Mouse (Mus musculus): ENCODE results near the gene Nup214.
"Not testable (repeated sequence)": the region's sequence is repeated elsewhere in the genome, so short reads cannot be mapped to it uniquely, and the experiment has no call there.

Gene Nup214

GRCm38 (mm10) chr2:31963491-31963890 lies 10.7 kb upstream of the Nup214 start:
- DNase-seq (ENCODE audit: low read depth, low spot score), result no peak

GRCm38 (mm10) chr2:31964191-31964590 lies 10.0 kb upstream of the Nup214 start:
- no peak for DNase-seq (ENCODE audit: low read depth, low spot score)

- DNase-seq (ENCODE audit: low read depth, low spot score), result peak; percentile 60
Measured at GRCm38 (mm10) chr2:31965110-31965509, 9.1 kb upstream of the Nup214 start.

GRCm38 (mm10) chr2:31966801-31967200 lies 7.4 kb upstream of the Nup214 start:
- no peak for DNase-seq (ENCODE audit: low read depth, low spot score)

- DNase-seq (ENCODE audit: low read depth, low spot score), result no peak
Measured at GRCm38 (mm10) chr2:31972589-31972988, 1.6 kb upstream of the Nup214 start.

GRCm38 (mm10) chr2:31974809-31975371 lies 654 bp downstream of the Nup214 start:
- peak; percentile 33 for DNase-seq (ENCODE audit: low read depth, low spot score)

- peak; percentile 48 for DNase-seq (ENCODE audit: low read depth, low spot score)
Measured at GRCm38 (mm10) chr2:31987774-31988173, 13.5 kb downstream of the Nup214 start.

- DNase-seq (ENCODE audit: low read depth, low spot score), result no peak
Measured at GRCm38 (mm10) chr2:31990961-31991360, 16.7 kb downstream of the Nup214 start.

- DNase-seq (ENCODE audit: low read depth, low spot score), result no peak
Measured at GRCm38 (mm10) chr2:31994896-31995295, 20.7 kb downstream of the Nup214 start.

GRCm38 (mm10) chr2:31996060-31996459 lies 21.8 kb downstream of the Nup214 start:
- no peak for DNase-seq (ENCODE audit: low read depth, low spot score)

- DNase-seq (ENCODE audit: low read depth, low spot score), result no peak
Measured at GRCm38 (mm10) chr2:31997539-31997938, 23.3 kb downstream of the Nup214 start.

- peak; percentile 44 for DNase-seq (ENCODE audit: low read depth, low spot score)
Measured at GRCm38 (mm10) chr2:31998443-31998842, 24.2 kb downstream of the Nup214 start.

- DNase-seq (ENCODE audit: low read depth, low spot score), result no peak
Measured at GRCm38 (mm10) chr2:32008311-32008710, 34.1 kb downstream of the Nup214 start.

- DNase-seq (ENCODE audit: low read depth, low spot score), result peak; percentile 73
Measured at GRCm38 (mm10) chr2:32008716-32009115, 34.5 kb downstream of the Nup214 start.

- no peak for DNase-seq (ENCODE audit: low read depth, low spot score)
Measured at GRCm38 (mm10) chr2:32019704-32020103, 45.5 kb downstream of the Nup214 start.

GRCm38 (mm10) chr2:32020229-32020628 lies 46.0 kb downstream of the Nup214 start:
- no peak for DNase-seq (ENCODE audit: low read depth, low spot score)

GRCm38 (mm10) chr2:32024372-32024771 lies 50.1 kb downstream of the Nup214 start:
- DNase-seq (ENCODE audit: low read depth, low spot score), result no peak

GRCm38 (mm10) chr2:32029636-32030035 lies 55.4 kb downstream of the Nup214 start:
- no peak for DNase-seq (ENCODE audit: low read depth, low spot score)

- DNase-seq (ENCODE audit: low read depth, low spot score), result no peak
Measured at GRCm38 (mm10) chr2:32033436-32033835, 59.2 kb downstream of the Nup214 start.

GRCm38 (mm10) chr2:32034206-32034605 lies 60.0 kb downstream of the Nup214 start:
- DNase-seq (ENCODE audit: low read depth, low spot score), result no peak

GRCm38 (mm10) chr2:32037279-32037858 lies 63.1 kb downstream of the Nup214 start:
- peak; percentile 54 for DNase-seq (ENCODE audit: low read depth, low spot score)

GRCm38 (mm10) chr2:32038661-32039081 lies 64.4 kb downstream of the Nup214 start:
- DNase-seq (ENCODE audit: low read depth, low spot score), result no peak

- DNase-seq (ENCODE audit: low read depth, low spot score), result not testable (repeated sequence)
Measured at GRCm38 (mm10) chr2:32040646-32041045, 66.4 kb downstream of the Nup214 start.

- no peak for DNase-seq (ENCODE audit: low read depth, low spot score)
Measured at GRCm38 (mm10) chr2:32041087-32041486, 66.9 kb downstream of the Nup214 start.

Data from A20 (cell line).